In the genomic region with DNA sequence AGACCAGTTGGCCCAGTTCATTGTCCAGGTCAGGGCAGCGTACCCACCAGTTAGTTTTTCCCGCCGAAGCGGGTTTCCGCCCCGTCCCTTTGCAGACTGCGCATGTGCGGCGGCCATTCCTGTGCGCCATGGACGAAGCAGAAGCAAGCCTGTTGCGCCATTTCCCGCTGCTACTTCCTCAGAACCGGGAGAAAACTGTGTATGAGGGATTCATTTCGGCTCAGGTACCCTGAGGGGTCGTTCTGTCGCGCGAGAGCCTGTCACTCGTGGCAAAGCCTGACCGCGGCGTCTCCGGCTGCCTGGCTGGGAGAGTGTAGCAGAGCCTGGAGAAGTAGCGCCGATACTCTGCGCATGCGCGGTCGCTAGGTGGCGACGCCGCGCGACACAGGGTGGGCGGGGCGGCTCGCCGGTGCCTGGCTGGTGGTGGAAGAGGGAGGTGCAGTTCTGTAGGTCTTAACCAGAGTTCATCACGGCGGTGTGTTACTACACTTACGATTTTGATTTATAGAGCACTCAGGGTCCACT, we compare ENCODE assay signal across 8 mouse cellular contexts. TPM values are rescaled to one million over a fixed set of nuclear protein-coding genes. Genes with fewer than 3 reads are reported as not detected.
A peak's percentile ranks its signal among the peaks of the same experiment; 100 is the strongest.
DNase-seq lines count a peak whose midpoint lies in the region; ATAC-seq and TF ChIP-seq lines count a peak whose summit lies in the region.

No protein-coding gene starts in this region.

- no peaks in the 10 kb centered on the region for H3K9me3 ChIP-seq in embryonic facial prominence, embryonic 15.5 days (replicated peaks)
- no peaks in the 10 kb centered on the region for H3K9me3 ChIP-seq in limb, embryonic 14.5 days (ENCODE audit: control insufficient read depth, low read length)
- no peaks in the 10 kb centered on the region for H3K9me3 ChIP-seq in midbrain, postnatal 0 days (ENCODE audit: low read length)

- ATAC-seq in embryonic facial prominence, embryonic 15.5 days (ENCODE audit: insufficient number of reproducible peaks, low FRiP score, low TSS enrichment, low read depth) = peak; percentile 99
- ATAC-seq in limb, embryonic 14.5 days (ENCODE audit: low FRiP score, low read depth) = peak; percentile 100
- ATAC-seq in midbrain, postnatal 0 days (ENCODE audit: low FRiP score) = peak; percentile 100

- DNase-seq in 416B (ENCODE audit: low read depth) = peak; percentile 94
- DNase-seq in heart, adult 8-10 months (ENCODE audit: low spot score) = peak; percentile 87
- DNase-seq in kidney, adult 9 months = peak; percentile 94
- peak; percentile 92 for DNase-seq in limb, embryonic 14.5 days (ENCODE audit: low spot score)
- DNase-seq in midbrain, postnatal 0 days (ENCODE audit: low spot score) = peak; percentile 96
- peak; percentile 88 to 90 for DNase-seq in spleen, postnatal 14 days (ENCODE audit: low spot score in 2 of 2)

- H3K9ac ChIP-seq in embryonic facial prominence, embryonic 15.5 days = peak overlapping the region; percentile 62
- peak overlapping the region; percentile 89 for H3K9ac ChIP-seq in limb, embryonic 14.5 days (ENCODE audit: low read depth, low read length, severe bottlenecking)
- peak overlapping the region; percentile 79 for H3K9ac ChIP-seq in midbrain, postnatal 0 days (replicated peaks; ENCODE audit: low read length, poor library complexity, severe bottlenecking)

- H3K27ac ChIP-seq in bone marrow, adult 2 months (ENCODE audit: control insufficient read depth, insufficient read depth, low read depth, low read length, poor library complexity) = peak overlapping the region; percentile 82
- H3K27ac ChIP-seq in embryonic facial prominence, embryonic 15.5 days (replicated peaks) = peak overlapping the region; percentile 92
- peak overlapping the region; percentile 92 for H3K27ac ChIP-seq in limb, embryonic 14.5 days (replicated peaks; ENCODE audit: low read depth, low read length)
- peak overlapping the region; percentile 92 for H3K27ac ChIP-seq in midbrain, postnatal 0 days (ENCODE audit: low read depth, low read length)

- H3K36me3 ChIP-seq in embryonic facial prominence, embryonic 15.5 days = no peaks in the 10 kb centered on the region
- no peaks in the 10 kb centered on the region for H3K36me3 ChIP-seq in limb, embryonic 14.5 days (ENCODE audit: control insufficient read depth, insufficient read depth, low read length)
- H3K36me3 ChIP-seq in midbrain, postnatal 0 days (ENCODE audit: insufficient read depth, low read length) = no peaks in the 10 kb centered on the region

- TF ChIP-seq POLR2A in bone marrow, adult 2 months (IDR thresholded peaks at IDR 0.05; ENCODE audit: borderline replicate concordance, control insufficient read depth, low read depth, low read length) = peak; percentile 71
- peak; percentile 78; the same call in 1 of the 2 replicates for TF ChIP-seq POLR2A in limb, embryonic 14.5 days (IDR thresholded peaks at IDR 0.05; ENCODE audit: borderline replicate concordance, extremely low read depth, insufficient read depth, insufficient read length)

- peak overlapping the region; percentile 80 for H3K4me3 ChIP-seq in bone marrow, adult 2 months (replicated peaks; ENCODE audit: control insufficient read depth, low read depth, low read length)
- H3K4me3 ChIP-seq in embryonic facial prominence, embryonic 15.5 days (replicated peaks) = peak overlapping the region; percentile 80
- H3K4me3 ChIP-seq in limb, embryonic 14.5 days (replicated peaks; ENCODE audit: low read length) = peak overlapping the region; percentile 73
- H3K4me3 ChIP-seq in midbrain, postnatal 0 days (ENCODE audit: low read depth, low read length) = peak overlapping the region; percentile 70

- H3K4me1 ChIP-seq in bone marrow, adult 2 months (ENCODE audit: control insufficient read depth, insufficient read depth, low read length) = no peaks in the 10 kb centered on the region; the same call in 1 of the 2 replicates
- no peaks in the 10 kb centered on the region for H3K4me1 ChIP-seq in embryonic facial prominence, embryonic 15.5 days
- H3K4me1 ChIP-seq in limb, embryonic 14.5 days (ENCODE audit: control insufficient read depth, insufficient read depth, low read length) = peaks cover 3% of the 10 kb centered on the region; the same call in 1 of the 2 replicates
- no peaks in the 10 kb centered on the region for H3K4me1 ChIP-seq in midbrain, postnatal 0 days (ENCODE audit: insufficient read depth, low read length)

- H3K4me2 ChIP-seq in embryonic facial prominence, embryonic 15.5 days (replicated peaks) = peak overlapping the region; percentile 59
- H3K4me2 ChIP-seq in limb, embryonic 14.5 days (replicated peaks; ENCODE audit: low read depth, low read length, severe bottlenecking) = peak overlapping the region; percentile 59
- H3K4me2 ChIP-seq in midbrain, postnatal 0 days (ENCODE audit: low read depth, low read length, poor library complexity, severe bottlenecking) = peak overlapping the region; percentile 54

- under 1% methylated on average over 42 of the region's 42 CpGs for WGBS in bone marrow, adult 2 months
- WGBS in embryonic facial prominence, embryonic 15.5 days = under 1% methylated on average over 42 of the region's 42 CpGs
- under 1% methylated on average over 41 of the region's 42 CpGs for WGBS in limb, embryonic 14.5 days
- whole genome bisulfite sequencing in midbrain, postnatal 0 days = under 1% methylated on average over 42 of the region's 42 CpGs

- no peaks in the 10 kb centered on the region for H3K27me3 ChIP-seq in embryonic facial prominence, embryonic 15.5 days
- H3K27me3 ChIP-seq in limb, embryonic 14.5 days (ENCODE audit: control insufficient read depth, insufficient read depth, low read length) = no peaks in the 10 kb centered on the region
- H3K27me3 ChIP-seq in midbrain, postnatal 0 days (ENCODE audit: insufficient read depth, low read length) = no peaks in the 10 kb centered on the region

- TF ChIP-seq CTCF in bone marrow, adult 2 months (IDR thresholded peaks at IDR 0.05; ENCODE audit: control insufficient read depth, insufficient read depth, low read length) = peak; percentile 47; the same call in 1 of the 2 replicates
- TF ChIP-seq CTCF in midbrain, postnatal 0 days (IDR thresholded peaks at IDR 0.05) = peak; percentile 74

RNA-seq across cellular contexts. Expression of a gene that starts 1.2 kb away (rescaled TPM):
- 19.0 and 24.9 TPM in 2 replicates for polyA plus RNA-seq in bone marrow, adult 2 months (2011; ENCODE audit: insufficient read depth, insufficient read length, low replicate concordance, missing spikeins)
- polyA plus RNA-seq in embryonic facial prominence, embryonic 15.5 days (2015; fragmentation: Nextera tagmentation; extraction: Ambion mirVana) = 18.8 and 23.3 TPM in 2 replicates
- 1 to 10 TPM; 7.2 to 9.2 (median 8.0) TPM for total RNA-seq in heart, adult 8-10 months (2022)
- polyA plus RNA-seq in limb, embryonic 14.5 days (2012; rRNA removed) = 10.7 and 15.2 TPM in 2 replicates
- polyA plus RNA-seq in limb, embryonic 14.5 days (2014; fragmentation: Nextera tagmentation; extraction: Ambion mirVana) = 22.3 and 24.7 TPM in 2 replicates
- total RNA-seq in midbrain, postnatal 0 days (2014; rRNA removed) = 12.7 and 16.0 TPM in 2 replicates
- 14.9 and 15.9 TPM in 2 replicates for polyA plus RNA-seq in midbrain, postnatal 0 days (2015; fragmentation: Nextera tagmentation; extraction: Ambion mirVana)

Comparison
In these comparisons a context has a peak if more than half of its experiments do, and no peak if none do; other contexts are left out.
1. Peak in every context shown above with its lines: DNase-seq, ATAC-seq, H3K4me3 ChIP-seq and H3K27ac ChIP-seq.